Mouse (Mus musculus): ENCODE measurements around the gene C2cd6. TPM values are rescaled to one million over a fixed set of nuclear protein-coding genes. Genes with fewer than 3 reads are reported as not detected.

C2cd6 gene
- polyA plus RNA-seq, 1 experiment from 2014 or later = not detected

- Histone ChIP-seq H3K27ac (no peak overlapping the region), H3K4me3 (no peak overlapping the region), H3K27me3 (ENCODE audit: insufficient read depth, poor library complexity, severe bottlenecking) (no peaks in the 10 kb centered on the region), H3K4me1 (replicated peaks) (no peaks in the 10 kb centered on the region), H3K36me3 (no peaks in the 10 kb centered on the region), H3K9me3 (no peaks in the 10 kb centered on the region)
- DNase-seq (ENCODE audit: low spot score) = no peak
- 80% methylated on average over 2 of the region's 2 CpGs for WGBS
Observed at GRCm38 (mm10) chr1:59051306-59051705, 43.4 kb downstream of the C2cd6 start.

DNA sequence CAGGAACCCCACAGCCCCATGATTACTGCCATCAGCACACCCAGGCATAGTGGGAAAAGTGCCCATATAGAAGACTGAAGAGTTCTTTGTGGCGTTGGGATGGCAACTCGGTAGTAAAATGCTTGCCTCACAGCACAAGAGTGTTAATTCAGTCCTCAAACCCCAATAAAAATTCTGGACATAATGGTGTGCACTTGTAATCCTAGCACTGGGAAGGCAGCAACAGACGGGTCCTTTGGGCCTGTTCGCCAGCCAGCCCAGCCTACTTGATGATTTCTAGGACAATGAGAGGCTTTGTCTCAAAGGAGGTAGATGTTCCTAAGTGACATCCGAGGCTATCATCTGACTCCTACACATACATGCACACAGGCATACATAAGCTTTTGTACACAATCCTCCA lies 57.0 kb downstream of the C2cd6 start:
- Histone ChIP-seq H3K4me3 (no peak overlapping the region), H3K27ac (no peak overlapping the region), H3K27me3 (ENCODE audit: insufficient read depth, poor library complexity, severe bottlenecking) (no peaks in the 10 kb centered on the region), H3K9me3 (no peaks in the 10 kb centered on the region), H3K4me1 (replicated peaks) (no peaks in the 10 kb centered on the region), H3K36me3 (no peaks in the 10 kb centered on the region)
- no peak for DNase-seq (ENCODE audit: low spot score)
- 77% methylated on average over 5 of the region's 5 CpGs for WGBS

DNA sequence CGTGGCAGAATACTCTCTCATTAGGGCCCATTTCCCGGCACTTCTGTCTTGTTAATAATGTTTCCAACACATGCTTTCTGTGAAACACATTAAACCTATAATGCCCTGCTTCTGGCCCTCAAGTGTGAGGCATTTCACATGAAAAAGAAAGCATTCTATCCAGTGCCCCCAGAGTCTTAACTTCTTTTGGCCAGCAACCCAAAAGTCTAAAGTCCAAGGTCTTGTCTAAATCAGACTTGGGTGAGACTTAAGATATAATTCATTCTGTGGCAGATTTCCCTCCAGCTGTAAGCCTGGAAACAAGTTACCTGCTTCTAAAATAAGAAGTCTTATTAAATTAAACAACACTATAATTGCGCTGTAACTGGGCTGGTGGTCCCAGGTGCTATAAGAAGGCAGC lies 73.1 kb downstream of the C2cd6 start:
- Histone ChIP-seq H3K27me3 (ENCODE audit: insufficient read depth, poor library complexity, severe bottlenecking) (no peaks in the 10 kb centered on the region), H3K4me1 (replicated peaks) (no peaks in the 10 kb centered on the region), H3K27ac (no peak overlapping the region), H3K4me3 (no peak overlapping the region), H3K36me3 (no peaks in the 10 kb centered on the region), H3K9me3 (no peaks in the 10 kb centered on the region)
- no peak for DNase-seq (ENCODE audit: low spot score)
- 88% methylated on average over 3 of the region's 3 CpGs for WGBS

DNA sequence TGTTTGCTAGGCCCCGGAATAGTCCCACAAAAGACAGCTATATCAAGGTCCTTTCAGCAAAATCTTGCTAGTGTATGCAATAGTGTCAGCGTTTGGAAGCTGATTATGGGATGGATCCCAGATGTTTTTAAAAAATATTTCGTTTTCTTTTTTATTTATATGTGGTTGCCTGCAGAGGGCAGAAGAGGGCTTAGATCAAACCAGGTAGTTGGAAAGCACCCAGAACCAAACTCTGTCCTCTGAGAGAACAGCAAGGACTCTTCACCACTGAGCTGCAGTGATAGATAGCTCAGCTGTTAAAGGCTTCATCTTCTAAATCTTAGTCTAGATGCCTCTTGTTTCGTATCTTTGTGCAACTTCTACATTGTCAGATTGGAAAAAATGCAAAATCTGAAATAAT lies 85.5 kb downstream of the C2cd6 start:
- WGBS = 51% methylated on average over 4 of the region's 4 CpGs
- H3K27ac ChIP-seq = no peak overlapping the region
- H3K27me3 ChIP-seq (ENCODE audit: insufficient read depth, poor library complexity, severe bottlenecking) = no peaks in the 10 kb centered on the region
- DNase-seq (ENCODE audit: low spot score) = no peak
- no peak overlapping the region for H3K4me3 ChIP-seq
- H3K36me3 ChIP-seq = no peaks in the 10 kb centered on the region
- H3K9me3 ChIP-seq = no peaks in the 10 kb centered on the region
- no peaks in the 10 kb centered on the region for H3K4me1 ChIP-seq (replicated peaks)

Other genes starting within 250 kb of the C2cd6 start
- 11.0 and 12.0 TPM in 2 replicates for gene Trak2, start 121.5 kb downstream of the C2cd6 start, polyA plus RNA-seq (2016; fragmentation: Nextera tagmentation; extraction: Ambion mirVana)
- gene Stradb, start 121.4 kb downstream of the C2cd6 start, polyA plus RNA-seq (2016; fragmentation: Nextera tagmentation; extraction: Ambion mirVana) = 29.9 and 34.1 TPM in 2 replicates
- gene Tmem237, start 25.5 kb upstream of the C2cd6 start, polyA plus RNA-seq (2016; fragmentation: Nextera tagmentation; extraction: Ambion mirVana) = 40.1 and 46.5 TPM in 2 replicates
- 0.22 and 0.51 TPM in 2 replicates for gene Mpp4, start 68.5 kb upstream of the C2cd6 start, polyA plus RNA-seq (2016; fragmentation: Nextera tagmentation; extraction: Ambion mirVana)
- gene Als2, start 142.3 kb upstream of the C2cd6 start, polyA plus RNA-seq (2016; fragmentation: Nextera tagmentation; extraction: Ambion mirVana) = 17.5 and 18.0 TPM in 2 replicates
- 1.3 and 1.7 TPM in 2 replicates for gene Cdk15, start 162.0 kb upstream of the C2cd6 start, polyA plus RNA-seq (2016; fragmentation: Nextera tagmentation; extraction: Ambion mirVana)